In genomic region chr10:4341430-4341829, GRCm38 (mm10) we compare ENCODE assay signal across 9 mouse cellular contexts. TPM values are rescaled to one million over a fixed set of nuclear protein-coding genes. Genes with fewer than 3 reads are reported as not detected.
A peak's percentile ranks its signal among the peaks of the same experiment; 100 is the strongest.
DNase-seq lines count a peak whose midpoint lies in the region; ATAC-seq and TF ChIP-seq lines count a peak whose summit lies in the region.
"Had no signal": no experiment of that assay in that cellular context is flagged by ENCODE, and none has a peak within 500 bp of the region (broad histone marks: within the 10 kb centered on the region; RNA-seq: fewer than 3 reads in every experiment).

No protein-coding gene starts in this region.

- H3K4me1 ChIP-seq in forebrain, embryonic 14.5 days (ENCODE audit: control insufficient read depth, insufficient read depth, low read length), result no peaks in the 10 kb centered on the region
- 0 out of 2 replicates have a peak, but pooled peaks cover under 1% of the 10 kb centered on the region for H3K4me1 ChIP-seq in forebrain, embryonic 13.5 days
- no peaks in the 10 kb centered on the region for H3K4me1 ChIP-seq in lung, postnatal 0 days (ENCODE audit: insufficient read depth, low read depth, low read length)

- no peak for TF ChIP-seq EP300 in lung, postnatal 0 days (IDR thresholded peaks at IDR 0.05)

- H3K4me2 ChIP-seq in forebrain, embryonic 14.5 days (ENCODE audit: low read length), result no peak overlapping the region
- H3K4me2 ChIP-seq in forebrain, embryonic 13.5 days, result no peak overlapping the region
- H3K4me2 ChIP-seq in lung, postnatal 0 days (replicated peaks; ENCODE audit: low read depth, low read length), result no peak overlapping the region
- H3K4me2 ChIP-seq: liver, embryonic 13.5 days had no signal

- peak; percentile 74 for TF ChIP-seq CTCF in lung, postnatal 0 days (IDR thresholded peaks at IDR 0.05)

- H3K36me3 ChIP-seq in forebrain, embryonic 14.5 days (ENCODE audit: control insufficient read depth, insufficient read depth, low read length), result no peaks in the 10 kb centered on the region
- H3K36me3 ChIP-seq in forebrain, embryonic 13.5 days (ENCODE audit: poor library complexity, severe bottlenecking), result no peaks in the 10 kb centered on the region
- no peaks in the 10 kb centered on the region for H3K36me3 ChIP-seq in lung, postnatal 0 days (ENCODE audit: insufficient read depth, low read length)
- H3K36me3 ChIP-seq: liver, embryonic 13.5 days had no signal

- ATAC-seq in forebrain, embryonic 14.5 days, result peak; percentile 67; the same call in 1 of the 2 replicates
- ATAC-seq in forebrain, embryonic 13.5 days, result no peak; the same call in 1 of the 2 replicates
- ATAC-seq in lung, postnatal 0 days, result peak; percentile 66

- WGBS in forebrain, embryonic 14.5 days, result 21% methylated on average over 2 of the region's 2 CpGs
- 8% methylated on average over 2 of the region's 2 CpGs for WGBS in forebrain, embryonic 13.5 days
- WGBS in lung, postnatal 0 days, result 13% methylated on average over 2 of the region's 2 CpGs

- no peak overlapping the region for H3K9ac ChIP-seq in forebrain, embryonic 14.5 days (ENCODE audit: low read length)
- no peak overlapping the region for H3K9ac ChIP-seq in forebrain, embryonic 13.5 days
- H3K9ac ChIP-seq in lung, postnatal 0 days (replicated peaks; ENCODE audit: low read depth), result no peak overlapping the region
- H3K9ac ChIP-seq: liver, embryonic 13.5 days had no signal

- DNase-seq in forebrain, embryonic 14.5 days (ENCODE audit: low spot score), result peak; percentile 47
- DNase-seq in ovary, postnatal 36 days (ENCODE audit: low spot score), result peak; percentile 44
- no peak for DNase-seq in ovary, postnatal 10 days (ENCODE audit: low spot score)
- DNase-seq in c-Kit-positive CD71-positive TER-119-positive erythroid progenitor cells, embryonic 14.5 days (ENCODE audit: low spot score), result peak; percentile 6
- peak; percentile 62 to 71 for DNase-seq in heart, postnatal 14 days
- peak; percentile 83 for DNase-seq in lung, postnatal 0 days (ENCODE audit: low spot score)
- DNase-seq in thymus, postnatal 0 days (ENCODE audit: low spot score), result peak; percentile 67
- DNase-seq: liver, embryonic 13.5 days had no signal

- intact Hi-C loops in heart, postnatal 14 days (cut with DNase I), result loop anchor here (10.0 kb wide), 1 partner anchor 807 kb away; no protein-coding TSS in a partner anchor

- no peak overlapping the region for H3K27ac ChIP-seq in forebrain, embryonic 14.5 days (ENCODE audit: low read depth, low read length)
- no peak overlapping the region for H3K27ac ChIP-seq in forebrain, embryonic 13.5 days
- no peak overlapping the region for H3K27ac ChIP-seq in lung, postnatal 0 days (ENCODE audit: low read length)
- H3K27ac ChIP-seq: liver, embryonic 13.5 days had no signal

- H3K9me3 ChIP-seq in forebrain, embryonic 14.5 days (replicated peaks; ENCODE audit: control insufficient read depth, low read length), result no peaks in the 10 kb centered on the region
- H3K9me3 ChIP-seq in forebrain, embryonic 13.5 days (replicated peaks), result no peaks in the 10 kb centered on the region
- no peaks in the 10 kb centered on the region for H3K9me3 ChIP-seq in lung, postnatal 0 days (ENCODE audit: low read length)
- H3K9me3 ChIP-seq: liver, embryonic 13.5 days had no signal

- H3K27me3 ChIP-seq in forebrain, embryonic 14.5 days (replicated peaks; ENCODE audit: control insufficient read depth, insufficient read depth, low read length), result no peaks in the 10 kb centered on the region
- no peaks in the 10 kb centered on the region for H3K27me3 ChIP-seq in forebrain, embryonic 13.5 days
- H3K27me3 ChIP-seq in lung, postnatal 0 days (replicated peaks; ENCODE audit: insufficient read depth, low read length), result no peaks in the 10 kb centered on the region
- H3K27me3 ChIP-seq: liver, embryonic 13.5 days had no signal

- no peak overlapping the region for H3K4me3 ChIP-seq in forebrain, embryonic 14.5 days (ENCODE audit: low read depth, low read length)
- no peak overlapping the region for H3K4me3 ChIP-seq in forebrain, embryonic 13.5 days
- H3K4me3 ChIP-seq in lung, postnatal 0 days (ENCODE audit: low read depth, low read length), result no peak overlapping the region
- H3K4me3 ChIP-seq: liver, embryonic 13.5 days had no signal

RNA-seq across cellular contexts. Expression of gene Zbtb2, which starts 46.5 kb away (rescaled TPM):
- polyA plus RNA-seq in forebrain, embryonic 14.5 days (2014; fragmentation: Nextera tagmentation; extraction: Ambion mirVana), result 16.5 and 20.3 TPM in 2 replicates
- polyA plus RNA-seq in forebrain, embryonic 13.5 days (2015; fragmentation: Nextera tagmentation; extraction: Ambion mirVana), result 17.6 and 19.0 TPM in 2 replicates
- total RNA-seq in heart, postnatal 14 days (2021), result 1 to 10 TPM; 6.6 to 7.7 TPM
- polyA plus RNA-seq in lung, postnatal 0 days (2015; fragmentation: Nextera tagmentation; extraction: Ambion mirVana), result 9.2 and 9.4 TPM in 2 replicates
- polyA plus RNA-seq in thymus, postnatal 0 days (2015; fragmentation: Nextera tagmentation; extraction: Ambion mirVana), result 21.0 and 21.2 TPM in 2 replicates
